ENCODE assay signal across 9 mouse cellular contexts in genomic region chr9:107631311-107631826, GRCm38 (mm10). TPM values are rescaled to one million over a fixed set of nuclear protein-coding genes. Genes with fewer than 3 reads are reported as not detected.
A peak's percentile ranks its signal among the peaks of the same experiment; 100 is the strongest.
DNase-seq lines count a peak whose midpoint lies in the region; ATAC-seq and TF ChIP-seq lines count a peak whose summit lies in the region.
"Had no signal": no experiment of that assay in that cellular context is flagged by ENCODE, and none has a peak within 500 bp of the region (broad histone marks: within the 10 kb centered on the region; RNA-seq: fewer than 3 reads in every experiment).

No protein-coding gene starts in this region.

- no peak for TF ChIP-seq CTCF in bone marrow, adult 2 months (IDR thresholded peaks at IDR 0.05; ENCODE audit: control insufficient read depth, insufficient read depth, low read length)
- no peak for TF ChIP-seq CTCF in liver, postnatal 0 days (IDR thresholded peaks at IDR 0.05; ENCODE audit: low read depth)

- H3K4me1 ChIP-seq in bone marrow, adult 2 months (ENCODE audit: control insufficient read depth, insufficient read depth, low read length): peaks cover 15% of the 10 kb centered on the region
- H3K4me1 ChIP-seq in hindbrain, embryonic 10.5 days (replicated peaks): peaks cover 96% of the 10 kb centered on the region
- peaks cover 69% of the 10 kb centered on the region for H3K4me1 ChIP-seq in liver, postnatal 0 days (ENCODE audit: insufficient read depth)

- WGBS in bone marrow, adult 2 months: 87% methylated on average over 9 of the region's 9 CpGs
- 35% methylated on average over 9 of the region's 9 CpGs for WGBS in hindbrain, embryonic 10.5 days
- WGBS in liver, postnatal 0 days (ENCODE audit: insufficient replicate concordance): 90% methylated on average over 9 of the region's 9 CpGs

- H3K9ac ChIP-seq in liver, postnatal 0 days (replicated peaks): 0 out of 2 replicates have a peak overlapping the region, but pooled peaks have one; percentile 99

- peak overlapping the region; percentile 79; the same call in 1 of the 2 replicates for H3K4me2 ChIP-seq in liver, postnatal 0 days (ENCODE audit: low read depth, low read length)

- no peak for TF ChIP-seq EP300 in liver, postnatal 0 days (IDR thresholded peaks at IDR 0.05; ENCODE audit: low read depth)

- H3K9me3 ChIP-seq in hindbrain, embryonic 10.5 days: no peaks in the 10 kb centered on the region
- no peaks in the 10 kb centered on the region for H3K9me3 ChIP-seq in liver, postnatal 0 days (ENCODE audit: low read length)

- peaks cover 39% of the 10 kb centered on the region for H3K36me3 ChIP-seq in hindbrain, embryonic 10.5 days
- peaks cover 17% of the 10 kb centered on the region; the same call in 1 of the 2 replicates for H3K36me3 ChIP-seq in liver, postnatal 0 days (replicated peaks; ENCODE audit: insufficient read depth, low read length)

- H3K27me3 ChIP-seq in hindbrain, embryonic 10.5 days (ENCODE audit: insufficient read depth, poor library complexity, severe bottlenecking): no peaks in the 10 kb centered on the region
- no peaks in the 10 kb centered on the region for H3K27me3 ChIP-seq in liver, postnatal 0 days (ENCODE audit: insufficient read depth, low read length)

- DNase-seq in heart, adult 11 months: peak; percentile 92
- DNase-seq in heart, adult 8-10 months (ENCODE audit: low spot score): no peak
- DNase-seq in hindbrain, embryonic 10.5 days (ENCODE audit: low spot score): no peak
- no peak for DNase-seq in liver, postnatal 0 days
- DNase-seq in urinary bladder, adult 18-20 months (ENCODE audit: low spot score in 2 of 2): no peak
- no peak for DNase-seq in adrenal gland, postnatal 14 days

- no peak overlapping the region for H3K4me3 ChIP-seq in bone marrow, adult 2 months (replicated peaks; ENCODE audit: control insufficient read depth, low read depth, low read length)
- H3K4me3 ChIP-seq in hindbrain, embryonic 10.5 days: peak overlapping the region; percentile 87
- peak overlapping the region; percentile 99; the same call in 1 of the 2 replicates for H3K4me3 ChIP-seq in liver, postnatal 0 days (ENCODE audit: low read depth, low read length)

- no peak for ATAC-seq in liver, postnatal 0 days
- ATAC-seq in frontal cortex, adult (ENCODE audit: low TSS enrichment): no peak

- H3K27ac ChIP-seq in bone marrow, adult 2 months (ENCODE audit: control insufficient read depth, insufficient read depth, low read depth, low read length, poor library complexity): peak overlapping the region; percentile 96
- peak overlapping the region; percentile 99 for H3K27ac ChIP-seq in hindbrain, embryonic 10.5 days
- H3K27ac ChIP-seq in liver, postnatal 0 days (ENCODE audit: low read depth): peak overlapping the region; percentile 97; the same call in 1 of the 2 replicates

- TF ChIP-seq POLR2A in bone marrow, adult 2 months (IDR thresholded peaks at IDR 0.05; ENCODE audit: borderline replicate concordance, control insufficient read depth, low read depth, low read length): no peak

RNA-seq across cellular contexts. Expression of gene Gnai2, which starts 3.8 kb away (rescaled TPM):
- 100 to 1,000 TPM; 227 to 299 (median 259) TPM for total RNA-seq in heart, adult 8-10 months (2022)
- polyA plus RNA-seq in bone marrow, adult 2 months (2011; ENCODE audit: insufficient read depth, insufficient read length, low replicate concordance, missing spikeins): 198 and 273 TPM in 2 replicates
- 554 and 640 TPM in 2 replicates for polyA plus RNA-seq in hindbrain, embryonic 10.5 days (2016; fragmentation: Nextera tagmentation; extraction: Ambion mirVana)
- polyA plus RNA-seq in liver, postnatal 0 days (2015; fragmentation: Nextera tagmentation; extraction: Ambion mirVana): 146 and 159 TPM in 2 replicates
- 249 and 284 TPM in 2 replicates for total RNA-seq in adrenal gland, postnatal 14 days (2021)

RNA-seq across cellular contexts. Expression of gene Sema3b, which starts 22.3 kb away (rescaled TPM):
- total RNA-seq in heart, adult 8-10 months (2022): 10 to 100 TPM; 21.1 to 33.0 (median 24.2) TPM
- 2.1 TPM in 1 of 2 replicates, not detected in the other for polyA plus RNA-seq in bone marrow, adult 2 months (2011; ENCODE audit: insufficient read depth, insufficient read length, low replicate concordance, missing spikeins)
- polyA plus RNA-seq in hindbrain, embryonic 10.5 days (2016; fragmentation: Nextera tagmentation; extraction: Ambion mirVana): 3.9 and 5.2 TPM in 2 replicates
- polyA plus RNA-seq in liver, postnatal 0 days (2015; fragmentation: Nextera tagmentation; extraction: Ambion mirVana): 0.41 and 0.56 TPM in 2 replicates
- 8.3 and 8.7 TPM in 2 replicates for total RNA-seq in adrenal gland, postnatal 14 days (2021)

RNA-seq across cellular contexts. Expression of gene Slc38a3, which starts 38.0 kb away (rescaled TPM):
- 10 to 100 TPM; 62.8 to 91.0 (median 81.6) TPM for total RNA-seq in heart, adult 8-10 months (2022)
- 1.8 and 4.7 TPM in 2 replicates for polyA plus RNA-seq in bone marrow, adult 2 months (2011; ENCODE audit: insufficient read depth, insufficient read length, low replicate concordance, missing spikeins)
- polyA plus RNA-seq in hindbrain, embryonic 10.5 days (2016; fragmentation: Nextera tagmentation; extraction: Ambion mirVana): 6.4 and 7.2 TPM in 2 replicates
- 147 and 174 TPM in 2 replicates for polyA plus RNA-seq in liver, postnatal 0 days (2015; fragmentation: Nextera tagmentation; extraction: Ambion mirVana)
- 4.9 and 85.2 TPM in 2 replicates for total RNA-seq in adrenal gland, postnatal 14 days (2021)
- total RNA-seq: megakaryocyte-erythroid progenitor cell, adult 5-6 weeks had no signal

RNA-seq across cellular contexts. Expression of gene Ifrd2, which starts 43.9 kb away (rescaled TPM):
- total RNA-seq in heart, adult 8-10 months (2022): 10 to 100 TPM; 43.7 to 58.2 (median 47.5) TPM
- 172 and 173 TPM in 2 replicates for polyA plus RNA-seq in bone marrow, adult 2 months (2011; ENCODE audit: insufficient read depth, insufficient read length, low replicate concordance, missing spikeins)
- 41.1 and 54.1 TPM in 2 replicates for polyA plus RNA-seq in hindbrain, embryonic 10.5 days (2016; fragmentation: Nextera tagmentation; extraction: Ambion mirVana)
- polyA plus RNA-seq in liver, postnatal 0 days (2015; fragmentation: Nextera tagmentation; extraction: Ambion mirVana): 63.6 and 68.0 TPM in 2 replicates
- 42.1 and 43.1 TPM in 2 replicates for total RNA-seq in adrenal gland, postnatal 14 days (2021)

RNA-seq across cellular contexts. Expression of gene Gnat1, which starts 48.1 kb away (rescaled TPM):
- not detected for total RNA-seq in heart, adult 8-10 months (2022)
- polyA plus RNA-seq in bone marrow, adult 2 months (2011; ENCODE audit: insufficient read depth, insufficient read length, low replicate concordance, missing spikeins): not detected in 2 replicates
- polyA plus RNA-seq in hindbrain, embryonic 10.5 days (2016; fragmentation: Nextera tagmentation; extraction: Ambion mirVana): 2.6 and 3.1 TPM in 2 replicates
- polyA plus RNA-seq in liver, postnatal 0 days (2015; fragmentation: Nextera tagmentation; extraction: Ambion mirVana): 5.8 and 6.2 TPM in 2 replicates
- total RNA-seq in adrenal gland, postnatal 14 days (2021): 0.34 and 0.41 TPM in 2 replicates
- total RNA-seq: megakaryocyte-erythroid progenitor cell, adult 5-6 weeks had no signal

Comparison
In these comparisons a context has a peak if more than half of its experiments do, and no peak if none do; other contexts are left out.
1. RNA of gene Slc38a3, which starts 38.0 kb away (polyA plus RNA-seq): 147 to 174 TPM in liver, postnatal 0 days; 6.4 to 7.2 TPM in hindbrain, embryonic 10.5 days and 1.8 to 4.7 TPM in bone marrow, adult 2 months; every median in the first group is over 10 times any median in the second.
2. Peak in every context shown above with its lines, with median percentiles within 50 percentile points of each other: H3K27ac ChIP-seq.